Mouse (Mus musculus): ENCODE measurements around the gene Gm5800.
"Not testable (repeated sequence)": the region's sequence is repeated elsewhere in the genome, so short reads cannot be mapped to it uniquely, and the experiment has no call there.

The Gm5800 gene

GRCm38 (mm10) chr14:51717083-51717482, at the start of gene Gm5800:
Gene Gm5800 (minus strand): TSS chr14:51717183.
- DNase-seq (ENCODE audit: low read depth, low spot score) = no peak
- no peaks in the 10 kb centered on the region for H3K27me3 ChIP-seq (ENCODE audit: control insufficient read depth, insufficient read depth, low read length, poor library complexity, severe bottlenecking)
- no peaks in the 10 kb centered on the region for H3K36me3 ChIP-seq (ENCODE audit: control insufficient read depth, insufficient read depth, low read length, poor library complexity, severe bottlenecking)

DNA sequence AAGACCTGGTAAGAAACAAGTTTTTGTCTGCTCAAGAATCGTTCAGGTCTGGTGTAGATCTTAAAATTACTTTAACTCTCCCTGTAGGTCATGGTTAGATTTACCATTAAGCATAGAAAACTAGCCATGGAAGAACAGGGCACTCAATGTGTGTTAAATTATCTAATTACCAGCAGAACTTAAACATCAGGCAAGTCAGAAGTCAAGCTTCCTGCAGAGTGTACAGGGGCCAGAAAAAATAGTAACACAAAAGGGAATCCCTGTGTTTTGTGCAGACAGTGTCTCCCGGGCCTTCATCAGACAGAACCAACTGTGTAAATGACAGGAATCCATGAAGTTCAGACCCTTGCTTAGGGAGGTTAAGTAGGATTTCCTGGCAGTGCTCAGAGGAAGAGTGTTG, 39.0 kb upstream of the Gm5800 start:
- H3K36me3 ChIP-seq (ENCODE audit: control insufficient read depth, insufficient read depth, low read length, poor library complexity, severe bottlenecking) = no peaks in the 10 kb centered on the region
- no peak for DNase-seq (ENCODE audit: low read depth, low spot score)
- no peaks in the 10 kb centered on the region for H3K27me3 ChIP-seq (ENCODE audit: control insufficient read depth, insufficient read depth, low read length, poor library complexity, severe bottlenecking)

- DNase-seq (ENCODE audit: low read depth, low spot score) = no peak
- no peaks in the 10 kb centered on the region for H3K36me3 ChIP-seq (ENCODE audit: control insufficient read depth, insufficient read depth, low read length, poor library complexity, severe bottlenecking)
- H3K27me3 ChIP-seq (ENCODE audit: control insufficient read depth, insufficient read depth, low read length, poor library complexity, severe bottlenecking) = no peaks in the 10 kb centered on the region; the same call in 1 of the 2 replicates
Measured at GRCm38 (mm10) chr14:51740347-51741170, 23.6 kb upstream of the Gm5800 start.

GRCm38 (mm10) chr14:51739150-51739993, 22.4 kb upstream of the Gm5800 start:
- no peaks in the 10 kb centered on the region for H3K36me3 ChIP-seq (ENCODE audit: control insufficient read depth, insufficient read depth, low read length, poor library complexity, severe bottlenecking)
- DNase-seq (ENCODE audit: low read depth, low spot score) = no peak
- no peaks in the 10 kb centered on the region; the same call in 1 of the 2 replicates for H3K27me3 ChIP-seq (ENCODE audit: control insufficient read depth, insufficient read depth, low read length, poor library complexity, severe bottlenecking)

- DNase-seq (ENCODE audit: low read depth, low spot score) = no peak
- H3K27me3 ChIP-seq (ENCODE audit: control insufficient read depth, insufficient read depth, low read length, poor library complexity, severe bottlenecking) = no peaks in the 10 kb centered on the region; the same call in 1 of the 2 replicates
- no peaks in the 10 kb centered on the region for H3K36me3 ChIP-seq (ENCODE audit: control insufficient read depth, insufficient read depth, low read length, poor library complexity, severe bottlenecking)
Measured at GRCm38 (mm10) chr14:51738411-51739149, 21.6 kb upstream of the Gm5800 start.

GRCm38 (mm10) chr14:51737967-51738366, 21.0 kb upstream of the Gm5800 start:
- no peak for DNase-seq (ENCODE audit: low read depth, low spot score)
- no peaks in the 10 kb centered on the region; the same call in 1 of the 2 replicates for H3K27me3 ChIP-seq (ENCODE audit: control insufficient read depth, insufficient read depth, low read length, poor library complexity, severe bottlenecking)

GRCm38 (mm10) chr14:51695368-51695767, 21.6 kb downstream of the Gm5800 start, which contains the start of gene Gm17079:
Gene Gm17079 (minus strand): TSS chr14:51695468.
- not testable (repeated sequence) for H3K36me3 ChIP-seq (ENCODE audit: control insufficient read depth, insufficient read depth, low read length, poor library complexity, severe bottlenecking); DNase-seq (ENCODE audit: low read depth, low spot score); H3K27me3 ChIP-seq (ENCODE audit: control insufficient read depth, insufficient read depth, low read length, poor library complexity, severe bottlenecking)

More at GRCm38 (mm10) chr14:51737967-51738366, 21.0 kb upstream of the Gm5800 start:
- H3K36me3 ChIP-seq (ENCODE audit: control insufficient read depth, insufficient read depth, low read length, poor library complexity, severe bottlenecking) = no peaks in the 10 kb centered on the region

DNA sequence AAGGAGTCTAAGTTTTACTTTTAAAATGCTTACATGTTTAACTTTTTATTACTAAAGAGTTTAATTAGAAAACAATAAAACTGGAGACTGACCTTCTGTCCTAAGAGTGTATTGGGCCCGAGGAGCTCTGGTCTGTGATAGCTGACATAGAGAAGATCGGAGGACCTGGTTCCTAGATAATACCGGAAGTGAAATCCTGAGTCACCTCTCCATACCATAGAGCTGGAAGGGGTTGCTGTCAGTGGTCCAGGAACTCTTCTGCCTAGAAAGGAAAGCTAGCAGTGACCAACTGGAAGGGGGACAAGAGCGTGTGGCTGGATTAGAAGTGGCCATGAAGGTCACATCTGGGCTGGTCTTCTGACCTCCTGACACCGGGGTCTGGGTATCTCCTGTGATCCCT, 39.7 kb downstream of the Gm5800 start:
- H3K27me3 ChIP-seq (ENCODE audit: control insufficient read depth, insufficient read depth, low read length, poor library complexity, severe bottlenecking) = no peaks in the 10 kb centered on the region
- no peak for DNase-seq (ENCODE audit: low read depth, low spot score)
- no peaks in the 10 kb centered on the region for H3K36me3 ChIP-seq (ENCODE audit: control insufficient read depth, insufficient read depth, low read length, poor library complexity, severe bottlenecking)
